Mouse (Mus musculus): ENCODE results near the gene Acvr1. TPM values are rescaled to one million over a fixed set of nuclear protein-coding genes. Genes with fewer than 3 reads are reported as not detected.

Acvr1 gene
- polyA plus RNA-seq, 1 experiment from 2014 or later = 4.6 TPM

DNA sequence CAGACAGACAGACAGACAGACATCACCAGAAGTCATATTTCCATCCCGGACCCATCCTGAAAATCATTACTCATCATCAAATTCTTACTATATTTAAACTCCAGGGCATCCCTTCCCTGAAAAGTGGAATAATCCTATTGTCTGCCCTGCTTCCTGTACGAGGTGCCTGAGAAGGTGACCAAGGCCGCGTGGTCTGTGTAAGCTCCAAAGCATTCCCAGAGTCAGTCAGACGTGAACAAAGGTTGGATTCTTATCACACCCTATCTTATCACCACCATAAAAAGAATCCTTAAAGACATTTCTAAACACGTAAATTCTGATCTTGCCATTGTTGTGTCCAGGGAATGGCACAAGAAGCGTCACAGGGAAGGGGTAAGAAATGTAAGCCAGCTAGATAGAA lies 18.0 kb downstream of the Acvr1 start:
- no peak overlapping the region for H3K4me3 ChIP-seq (ENCODE audit: low read length)
- no peaks in the 10 kb centered on the region for H3K36me3 ChIP-seq (ENCODE audit: control insufficient read depth, insufficient read depth, low read length)
- H3K9me3 ChIP-seq (ENCODE audit: control insufficient read depth, low read length) = no peaks in the 10 kb centered on the region
- no peak overlapping the region for H3K9ac ChIP-seq (ENCODE audit: low read depth, low read length)
- no peak overlapping the region for H3K27ac ChIP-seq (ENCODE audit: low read length)
- peaks cover 57% of the 10 kb centered on the region for H3K4me1 ChIP-seq (ENCODE audit: control insufficient read depth, insufficient read depth, low read length)
- WGBS = 44% methylated on average over 7 of the region's 7 CpGs
- H3K4me2 ChIP-seq (ENCODE audit: low read depth, low read length) = no peak overlapping the region
- no peaks in the 10 kb centered on the region for H3K27me3 ChIP-seq (replicated peaks; ENCODE audit: control insufficient read depth, insufficient read depth, low read length)
- ATAC-seq = peak; percentile 80

GRCm38 (mm10) chr2:58546264-58546663 lies 20.7 kb downstream of the Acvr1 start:
- Histone ChIP-seq H3K4me1 (ENCODE audit: control insufficient read depth, insufficient read depth, low read length) (peaks cover 40% of the 10 kb centered on the region), H3K36me3 (ENCODE audit: control insufficient read depth, insufficient read depth, low read length) (no peaks in the 10 kb centered on the region), H3K27ac (ENCODE audit: low read length) (no peak overlapping the region), H3K9me3 (ENCODE audit: control insufficient read depth, low read length) (no peaks in the 10 kb centered on the region), H3K4me2 (ENCODE audit: low read depth, low read length) (no peak overlapping the region), H3K4me3 (ENCODE audit: low read length) (no peak overlapping the region), H3K9ac (ENCODE audit: low read depth, low read length) (no peak overlapping the region), H3K27me3 (replicated peaks; ENCODE audit: control insufficient read depth, insufficient read depth, low read length) (no peaks in the 10 kb centered on the region)
- 59% methylated on average over 7 of the region's 7 CpGs for WGBS
- peak; percentile 44 for ATAC-seq

GRCm38 (mm10) chr2:58544368-58544767 lies 22.6 kb downstream of the Acvr1 start:
- no peaks in the 10 kb centered on the region for H3K36me3 ChIP-seq (ENCODE audit: control insufficient read depth, insufficient read depth, low read length)
- no peak overlapping the region for H3K9ac ChIP-seq (ENCODE audit: low read depth, low read length)
- H3K27ac ChIP-seq (ENCODE audit: low read length) = no peak overlapping the region
- ATAC-seq = no peak
- no peaks in the 10 kb centered on the region for H3K27me3 ChIP-seq (replicated peaks; ENCODE audit: control insufficient read depth, insufficient read depth, low read length)
- WGBS = 83% methylated on average over 6 of the region's 6 CpGs
- no peak overlapping the region for H3K4me2 ChIP-seq (ENCODE audit: low read depth, low read length)
- H3K9me3 ChIP-seq (ENCODE audit: control insufficient read depth, low read length) = no peaks in the 10 kb centered on the region
- peaks cover 22% of the 10 kb centered on the region for H3K4me1 ChIP-seq (ENCODE audit: control insufficient read depth, insufficient read depth, low read length)
- H3K4me3 ChIP-seq (ENCODE audit: low read length) = no peak overlapping the region

GRCm38 (mm10) chr2:58543252-58543651 lies 23.7 kb downstream of the Acvr1 start:
- Histone ChIP-seq H3K36me3 (ENCODE audit: control insufficient read depth, insufficient read depth, low read length) (no peaks in the 10 kb centered on the region), H3K27me3 (replicated peaks; ENCODE audit: control insufficient read depth, insufficient read depth, low read length) (no peaks in the 10 kb centered on the region), H3K4me2 (ENCODE audit: low read depth, low read length) (no peak overlapping the region), H3K9me3 (ENCODE audit: control insufficient read depth, low read length) (no peaks in the 10 kb centered on the region), H3K4me1 (ENCODE audit: control insufficient read depth, insufficient read depth, low read length) (peaks cover 14% of the 10 kb centered on the region; the same call in 1 of the 2 replicates), H3K27ac (ENCODE audit: low read length) (no peak overlapping the region), H3K4me3 (ENCODE audit: low read length) (no peak overlapping the region), H3K9ac (ENCODE audit: low read depth, low read length) (no peak overlapping the region)
- ATAC-seq = no peak
- WGBS = 90% methylated on average over 5 of the region's 5 CpGs

GRCm38 (mm10) chr2:58538196-58538595 lies 28.8 kb downstream of the Acvr1 start:
- no peaks in the 10 kb centered on the region for H3K9me3 ChIP-seq (ENCODE audit: control insufficient read depth, low read length)
- ATAC-seq = no peak
- H3K27me3 ChIP-seq (replicated peaks; ENCODE audit: control insufficient read depth, insufficient read depth, low read length) = no peaks in the 10 kb centered on the region
- H3K4me2 ChIP-seq (ENCODE audit: low read depth, low read length) = no peak overlapping the region
- no peaks in the 10 kb centered on the region for H3K36me3 ChIP-seq (ENCODE audit: control insufficient read depth, insufficient read depth, low read length)
- H3K4me1 ChIP-seq (ENCODE audit: control insufficient read depth, insufficient read depth, low read length) = peaks cover 30% of the 10 kb centered on the region
- no peak overlapping the region for H3K4me3 ChIP-seq (ENCODE audit: low read length)
- no peak overlapping the region for H3K27ac ChIP-seq (ENCODE audit: low read length)
- 87% methylated on average over 6 of the region's 6 CpGs for WGBS
- no peak overlapping the region for H3K9ac ChIP-seq (ENCODE audit: low read depth, low read length)

DNA sequence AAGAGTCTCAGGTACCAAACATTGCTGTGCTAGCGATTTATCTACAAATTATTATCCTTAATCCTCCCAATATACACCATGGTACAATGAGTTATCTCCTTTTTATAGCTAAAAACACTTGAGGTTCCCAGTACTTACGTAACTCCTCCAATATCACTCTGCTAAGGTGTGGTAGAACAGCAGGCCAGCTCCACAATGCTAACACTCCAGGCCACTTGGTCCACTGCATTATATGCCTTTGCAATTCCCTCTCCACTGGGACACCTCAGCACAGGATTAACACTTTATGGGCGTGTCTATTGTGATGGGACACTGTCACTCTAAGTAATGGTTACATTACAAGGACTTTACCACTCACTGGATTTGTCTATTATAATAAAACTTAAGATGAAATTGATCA lies 30.2 kb downstream of the Acvr1 start:
- Histone ChIP-seq H3K36me3 (ENCODE audit: control insufficient read depth, insufficient read depth, low read length) (no peaks in the 10 kb centered on the region), H3K27ac (ENCODE audit: low read length) (no peak overlapping the region), H3K9me3 (ENCODE audit: control insufficient read depth, low read length) (no peaks in the 10 kb centered on the region), H3K4me2 (ENCODE audit: low read depth, low read length) (no peak overlapping the region), H3K4me1 (ENCODE audit: control insufficient read depth, insufficient read depth, low read length) (peaks cover 38% of the 10 kb centered on the region), H3K27me3 (replicated peaks; ENCODE audit: control insufficient read depth, insufficient read depth, low read length) (no peaks in the 10 kb centered on the region), H3K4me3 (ENCODE audit: low read length) (no peak overlapping the region), H3K9ac (ENCODE audit: low read depth, low read length) (no peak overlapping the region)
- 90% methylated on average over 3 of the region's 3 CpGs for WGBS
- no peak for ATAC-seq

DNA sequence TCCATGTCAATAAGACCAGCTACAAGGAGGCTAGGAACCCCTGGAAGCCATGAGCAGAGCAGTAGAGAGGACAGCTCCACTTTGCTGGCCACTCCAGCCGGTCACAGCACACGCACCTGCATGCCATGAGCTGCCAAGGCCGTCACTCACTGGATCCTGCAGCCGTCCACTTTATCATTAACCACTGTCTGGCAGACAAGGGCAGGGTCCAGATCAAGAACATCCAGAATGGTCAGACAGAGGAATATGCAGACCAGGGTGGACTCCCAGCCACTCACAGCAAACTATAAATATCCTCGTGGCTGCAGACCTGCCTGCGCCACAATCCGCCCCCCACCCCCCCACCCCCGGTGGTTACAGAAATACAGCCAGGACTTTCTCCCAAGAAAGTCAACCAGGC lies 31.7 kb downstream of the Acvr1 start:
- ATAC-seq = peak; percentile 29
- Histone ChIP-seq H3K9ac (ENCODE audit: low read depth, low read length) (no peak overlapping the region; the same call in 1 of the 2 replicates), H3K36me3 (ENCODE audit: control insufficient read depth, insufficient read depth, low read length) (no peaks in the 10 kb centered on the region), H3K27me3 (replicated peaks; ENCODE audit: control insufficient read depth, insufficient read depth, low read length) (no peaks in the 10 kb centered on the region), H3K27ac (ENCODE audit: low read length) (peak overlapping the region; percentile 36; the same call in 1 of the 2 replicates), H3K4me1 (ENCODE audit: control insufficient read depth, insufficient read depth, low read length) (peaks cover 42% of the 10 kb centered on the region), H3K9me3 (ENCODE audit: control insufficient read depth, low read length) (no peaks in the 10 kb centered on the region), H3K4me2 (ENCODE audit: low read depth, low read length) (no peak overlapping the region), H3K4me3 (ENCODE audit: low read length) (no peak overlapping the region)
- 71% methylated on average over 8 of the region's 8 CpGs for WGBS

GRCm38 (mm10) chr2:58534379-58534778 lies 32.6 kb downstream of the Acvr1 start:
- Histone ChIP-seq H3K27ac (ENCODE audit: low read length) (no peak overlapping the region), H3K4me3 (ENCODE audit: low read length) (no peak overlapping the region), H3K9ac (ENCODE audit: low read depth, low read length) (no peak overlapping the region), H3K4me1 (ENCODE audit: control insufficient read depth, insufficient read depth, low read length) (peaks cover 50% of the 10 kb centered on the region), H3K4me2 (ENCODE audit: low read depth, low read length) (no peak overlapping the region), H3K27me3 (replicated peaks; ENCODE audit: control insufficient read depth, insufficient read depth, low read length) (no peaks in the 10 kb centered on the region), H3K9me3 (ENCODE audit: control insufficient read depth, low read length) (no peaks in the 10 kb centered on the region), H3K36me3 (ENCODE audit: control insufficient read depth, insufficient read depth, low read length) (no peaks in the 10 kb centered on the region)
- no peak for ATAC-seq
- WGBS = 88% methylated on average over 4 of the region's 4 CpGs

DNA sequence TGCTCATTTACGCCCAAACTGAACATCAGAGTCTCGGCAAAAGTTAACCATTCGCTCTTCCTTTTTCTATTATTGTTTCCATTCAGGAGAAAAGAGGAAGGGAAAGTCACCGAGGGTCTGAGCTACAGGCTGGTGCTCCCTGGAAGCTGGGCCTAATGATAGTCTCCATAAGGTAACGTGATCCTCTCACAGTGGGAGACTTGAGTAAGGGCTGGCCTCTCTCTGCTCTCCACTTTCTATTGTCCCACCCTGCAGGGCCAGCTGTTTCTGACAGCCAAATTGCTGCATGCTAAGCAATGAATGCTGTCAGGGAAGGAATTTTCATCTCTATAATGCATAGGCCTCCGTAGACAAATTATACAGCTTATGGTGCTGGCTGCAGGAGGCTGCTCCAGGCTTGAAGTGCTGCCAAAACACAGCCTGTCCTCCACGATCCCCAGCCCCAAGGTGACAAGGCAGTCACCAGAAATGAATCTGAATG lies 33.4 kb downstream of the Acvr1 start:
- H3K27ac ChIP-seq (ENCODE audit: low read length) = peak overlapping the region; percentile 53
- peaks cover 52% of the 10 kb centered on the region for H3K4me1 ChIP-seq (ENCODE audit: control insufficient read depth, insufficient read depth, low read length)
- no peak overlapping the region for H3K4me2 ChIP-seq (ENCODE audit: low read depth, low read length)
- H3K9ac ChIP-seq (ENCODE audit: low read depth, low read length) = no peak overlapping the region
- WGBS = 36% methylated on average over 7 of the region's 7 CpGs
- H3K27me3 ChIP-seq (replicated peaks; ENCODE audit: control insufficient read depth, insufficient read depth, low read length) = no peaks in the 10 kb centered on the region
- H3K4me3 ChIP-seq (ENCODE audit: low read length) = no peak overlapping the region
- H3K36me3 ChIP-seq (ENCODE audit: control insufficient read depth, insufficient read depth, low read length) = no peaks in the 10 kb centered on the region
- peak; percentile 14; the same call in 1 of the 2 replicates for ATAC-seq
- H3K9me3 ChIP-seq (ENCODE audit: control insufficient read depth, low read length) = no peaks in the 10 kb centered on the region

DNA sequence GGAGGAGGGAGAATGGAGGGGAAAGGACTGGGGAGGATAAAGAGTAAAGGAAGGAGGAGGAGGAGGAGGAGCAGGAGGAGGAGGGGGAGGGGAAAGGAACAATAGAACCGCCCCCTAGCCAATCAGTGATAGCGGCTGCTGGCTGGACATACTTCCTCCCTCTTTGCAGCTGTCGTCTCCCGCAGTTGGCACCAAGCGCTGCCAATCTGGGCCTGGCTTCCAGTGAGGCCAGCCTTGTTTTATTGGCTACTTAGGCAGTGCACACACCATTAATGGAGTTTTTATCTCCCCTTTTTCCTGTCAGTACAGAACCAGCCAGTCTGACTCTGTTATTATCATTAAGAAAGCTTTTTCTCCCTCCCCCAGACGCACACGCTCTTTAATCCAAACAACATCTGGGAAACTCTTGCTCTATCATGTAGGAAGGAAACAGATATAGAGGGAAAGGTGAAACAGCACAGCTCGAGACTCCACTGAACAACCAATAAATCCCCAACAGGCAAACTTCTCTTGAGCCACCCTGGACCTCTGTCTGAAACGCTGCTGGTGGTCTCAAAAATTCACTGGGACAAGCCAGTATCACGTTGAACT lies 34.6 kb downstream of the Acvr1 start:
- WGBS = 12% methylated on average over 10 of the region's 10 CpGs
- Histone ChIP-seq H3K4me2 (ENCODE audit: low read depth, low read length) (peak overlapping the region; percentile 34), H3K27ac (ENCODE audit: low read length) (peak overlapping the region; percentile 73), H3K36me3 (ENCODE audit: control insufficient read depth, insufficient read depth, low read length) (no peaks in the 10 kb centered on the region), H3K4me3 (ENCODE audit: low read length) (peak overlapping the region; percentile 15; the same call in 1 of the 2 replicates), H3K9me3 (ENCODE audit: control insufficient read depth, low read length) (no peaks in the 10 kb centered on the region), H3K27me3 (replicated peaks; ENCODE audit: control insufficient read depth, insufficient read depth, low read length) (no peaks in the 10 kb centered on the region), H3K4me1 (ENCODE audit: control insufficient read depth, insufficient read depth, low read length) (peaks cover 52% of the 10 kb centered on the region), H3K9ac (ENCODE audit: low read depth, low read length) (no peak overlapping the region)
- ATAC-seq = peak; percentile 87

Measured in intestine, embryonic 16.5 days (tissue).